Mouse (Mus musculus) lung, postnatal 10 days (tissue): ENCODE data around the gene Rars2.

Experiments used
- DNase-seq: peaks from one replicate; pipeline ENCODE4 v3.0.0; 2021

The Rars2 gene

DNA sequence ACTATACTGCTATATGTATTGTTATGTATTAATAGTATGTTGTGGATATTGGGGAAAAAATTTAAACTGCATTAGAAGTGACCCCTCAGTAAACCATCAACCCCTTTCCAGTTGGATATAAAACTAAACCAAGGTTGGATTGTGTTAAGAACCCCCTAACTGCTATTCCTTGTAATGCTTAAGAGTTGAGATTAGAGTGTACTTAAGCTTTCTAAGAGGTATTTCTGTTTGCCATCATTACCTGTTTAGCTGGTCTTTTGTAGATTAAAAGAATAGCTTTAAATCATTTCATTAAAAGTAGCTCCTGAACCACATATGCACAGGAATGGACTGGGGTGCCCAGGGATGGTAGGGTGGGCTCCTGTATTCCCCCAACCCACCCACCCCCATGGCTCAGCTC is 30.0 kb downstream of the Rars2 start:
- DNase-seq, result no peak

- DNase-seq, result no peak
Observed at GRCm38 (mm10) chr4:34653179-34653578, 38.4 kb downstream of the Rars2 start.

DNA sequence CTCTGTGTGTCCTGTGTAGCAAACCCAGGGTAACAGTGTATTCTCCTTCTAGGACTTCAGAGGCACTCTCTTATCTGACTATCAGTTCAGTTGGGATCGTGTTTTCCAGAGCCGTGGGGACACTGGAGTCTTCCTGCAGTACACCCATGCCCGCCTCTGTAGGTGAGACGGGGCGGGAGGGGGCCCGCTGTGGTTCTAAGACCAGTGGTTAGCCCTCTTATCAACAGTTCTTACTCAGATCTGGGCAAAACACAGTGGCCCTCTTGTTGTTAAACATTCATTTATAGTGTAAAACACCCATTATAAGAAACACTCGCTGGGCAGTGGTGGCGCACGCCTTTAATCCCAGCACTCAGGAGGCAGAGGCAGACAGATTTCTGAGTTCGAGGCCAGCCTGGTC is 41.3 kb downstream of the Rars2 start:
- no peak for DNase-seq

DNA sequence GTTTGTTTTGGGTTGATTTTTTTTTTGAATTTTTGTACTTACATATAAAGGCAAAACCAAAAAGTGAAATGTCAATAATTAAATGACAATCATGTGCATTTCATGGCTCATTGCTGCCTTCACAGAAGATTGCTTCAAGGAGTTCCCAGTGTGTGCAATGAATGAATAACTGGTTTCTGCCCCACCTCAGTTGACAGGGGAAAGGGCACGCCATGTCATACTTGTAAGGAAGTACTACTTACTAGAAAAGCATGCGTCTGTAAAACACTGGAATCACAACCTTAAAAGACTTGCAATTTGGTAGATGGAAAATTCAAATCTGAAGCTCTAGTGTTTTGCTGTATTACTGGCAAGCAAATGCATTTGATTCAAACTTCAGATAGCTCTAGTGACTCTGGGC is 44.3 kb downstream of the Rars2 start:
- no peak for DNase-seq

GRCm38 (mm10) chr4:34661514-34661913 is 46.8 kb downstream of the Rars2 start:
- no peak for DNase-seq

DNA sequence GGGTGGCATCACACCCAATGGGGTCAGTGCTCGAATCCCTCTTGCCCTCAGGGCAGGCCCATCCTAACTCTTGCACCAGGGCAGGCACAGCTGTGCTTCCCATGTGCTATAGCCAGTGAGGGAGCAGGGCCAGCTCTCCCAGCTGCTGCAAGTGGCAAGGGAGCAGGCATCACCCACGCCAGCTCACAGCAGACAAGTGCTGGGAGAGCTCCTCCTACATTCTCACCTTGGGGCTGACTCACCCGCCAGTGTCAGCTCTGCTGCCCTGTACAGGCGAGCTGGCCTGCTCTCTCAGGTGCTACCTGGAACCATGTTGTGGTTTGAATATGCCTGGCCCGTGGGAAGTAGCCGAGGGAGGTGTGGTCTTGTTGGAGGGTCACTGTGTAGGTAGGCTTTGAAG is 47.2 kb downstream of the Rars2 start:
- no peak for DNase-seq

DNA sequence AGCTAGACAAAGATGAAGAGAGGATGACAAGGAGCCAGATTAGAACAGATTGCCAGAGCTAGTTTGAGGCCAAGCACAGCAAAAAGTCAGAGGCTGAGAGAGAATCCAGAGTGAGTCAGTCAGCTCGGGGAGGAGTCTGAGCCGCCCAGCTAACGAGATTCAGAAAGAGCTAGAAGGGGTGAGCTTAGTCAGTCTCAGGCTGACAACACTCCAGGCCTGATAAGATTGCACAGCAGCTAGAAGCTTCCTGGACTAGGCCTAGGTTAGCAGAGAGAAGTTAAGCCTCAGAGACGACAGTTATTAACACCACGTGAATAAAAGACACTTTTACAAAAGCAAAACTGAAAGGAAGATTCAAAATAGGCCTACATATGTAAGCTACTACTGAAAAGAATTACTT is 53.2 kb downstream of the Rars2 start:
- DNase-seq, result no peak

DNA sequence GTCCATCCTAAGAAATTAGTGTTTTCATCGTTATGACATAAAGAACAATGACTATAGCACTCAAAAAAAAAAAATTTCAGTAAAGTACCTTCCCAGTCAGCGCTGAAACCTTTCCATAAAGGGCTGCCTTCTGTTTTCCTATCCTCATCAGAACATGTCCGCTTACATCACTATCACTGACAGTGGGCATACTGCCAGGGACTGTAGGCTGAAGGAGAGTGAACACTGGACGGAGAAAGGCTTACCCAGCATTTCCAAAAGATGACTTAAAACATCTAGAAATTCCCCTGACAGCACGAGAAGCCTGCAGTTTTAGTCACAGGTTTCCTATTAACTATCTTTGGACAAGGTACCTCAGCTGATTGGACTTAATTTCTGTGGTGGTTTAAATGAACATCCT is 59.0 kb downstream of the Rars2 start:
- peak; percentile 48 for DNase-seq

DNA sequence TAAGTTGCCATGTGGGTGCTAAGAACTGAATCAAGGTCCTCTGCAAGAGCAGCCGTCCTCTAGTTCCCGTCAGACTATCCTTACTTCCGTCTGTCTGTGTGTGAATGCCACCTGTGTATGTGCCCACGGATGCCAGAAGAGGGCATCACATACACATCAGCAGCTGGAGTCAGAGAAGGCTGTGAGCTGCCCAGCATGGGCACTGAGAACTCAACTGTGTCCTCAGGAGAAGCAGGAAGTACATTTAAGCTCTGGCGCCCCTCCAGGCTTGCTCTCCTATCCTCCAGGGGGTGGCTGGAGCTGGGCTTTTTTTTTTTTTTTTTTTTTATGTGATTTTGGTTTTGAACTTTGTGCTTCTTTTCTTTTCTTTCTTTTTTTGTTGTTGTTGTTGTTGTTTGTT is 65.8 kb downstream of the Rars2 start:
- peak; percentile 15 for DNase-seq

GRCm38 (mm10) chr4:34686874-34687567 is 72.3 kb downstream of the Rars2 start, which contains the start of gene Slc35a1:
TSS of gene Slc35a1 (minus strand) at chr4:34687438.
- peak; percentile 96 for DNase-seq

DNA sequence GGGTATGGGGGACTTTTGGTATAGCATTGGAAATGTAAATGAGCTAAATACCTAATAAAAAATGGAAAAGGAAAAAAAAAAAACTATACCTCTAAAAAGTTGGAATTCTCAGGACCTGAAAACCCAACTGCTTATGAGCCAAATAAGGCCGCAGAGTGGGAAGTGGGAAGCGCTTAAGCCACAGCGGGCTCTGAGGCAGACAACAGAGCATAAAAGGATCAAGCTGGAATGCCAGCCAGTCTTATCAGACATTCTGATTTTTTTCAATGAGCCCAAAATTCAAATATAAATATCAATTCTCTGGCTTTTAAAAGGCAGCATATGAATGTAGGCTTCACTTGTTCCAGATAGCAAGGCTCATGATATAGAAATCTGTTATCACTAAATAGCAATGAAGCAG is 73.3 kb downstream of the Rars2 start:
- DNase-seq, result no peak

- DNase-seq, result peak; percentile 79
Observed at GRCm38 (mm10) chr4:34701528-34701927, 86.8 kb downstream of the Rars2 start.

DNA sequence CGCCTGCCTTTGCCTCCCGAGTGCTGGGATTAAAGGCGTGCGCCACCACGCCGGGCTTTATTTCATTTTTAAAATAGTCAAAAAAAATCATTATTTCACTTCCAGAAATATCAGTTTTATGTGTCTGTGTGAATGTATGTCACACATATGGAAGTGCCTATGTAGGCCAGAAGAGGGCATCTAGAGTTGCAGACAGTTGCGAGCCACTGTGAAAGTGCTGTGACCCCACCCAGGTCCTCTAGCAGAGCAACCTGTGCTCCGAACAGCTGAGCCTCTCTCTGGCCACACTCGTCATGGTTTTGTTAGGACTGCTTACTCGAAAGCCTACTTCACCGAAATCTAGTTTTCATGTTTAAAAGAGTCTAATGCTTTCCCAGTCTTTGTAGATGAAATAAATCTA is 87.5 kb downstream of the Rars2 start:
- no peak for DNase-seq

GRCm38 (mm10) chr4:34703029-34703428 is 88.3 kb downstream of the Rars2 start:
- DNase-seq, result peak; percentile 11

- no peak for DNase-seq
Observed at GRCm38 (mm10) chr4:34707248-34707647, 92.5 kb downstream of the Rars2 start.

GRCm38 (mm10) chr4:34708127-34708526 is 93.4 kb downstream of the Rars2 start:
- no peak for DNase-seq
